Mouse (Mus musculus) ES-Bruce4 (cell line): ENCODE data around the gene Skint8. TPM values are rescaled to one million over a fixed set of nuclear protein-coding genes. Genes with fewer than 3 reads are reported as not detected.
"Not testable (repeated sequence)": the region's sequence is repeated elsewhere in the genome, so short reads cannot be mapped to it uniquely, and the experiment has no call there.

ENCODE experiments used
- H3K27ac ChIP-seq: 2 replicates; pipeline ENCODE4 v1.5.1; 2012; ENCODE audit warnings: low read length, inconsistent platforms; ENCODE audit not compliant: insufficient read depth
- H3K27me3 ChIP-seq: 2 replicates; pipeline ENCODE4 v1.6.1; 2012; ENCODE audit warnings: mild to moderate bottlenecking, low read length, inconsistent platforms; ENCODE audit not compliant: control insufficient read depth, poor library complexity, insufficient read depth, severe bottlenecking
- H3K36me3 ChIP-seq: 2 replicates; pipeline ENCODE4 v1.6.1; 2012; ENCODE audit warnings: inconsistent platforms, mild to moderate bottlenecking, low read length, moderate library complexity; ENCODE audit not compliant: control insufficient read depth, poor library complexity, insufficient read depth, severe bottlenecking
- H3K4me1 ChIP-seq: one replicate; pipeline ENCODE4 v1.8.1; 2011; ENCODE audit warnings: low read length; ENCODE audit not compliant: control insufficient read depth, insufficient read depth
- H3K4me3 ChIP-seq: 2 replicates; pipeline ENCODE4 v1.5.1; 2011; ENCODE audit warnings: low read depth, mild to moderate bottlenecking, low read length
- H3K9ac ChIP-seq: 2 replicates; pipeline ENCODE4 v1.6.1; 2012; ENCODE audit warnings: low read depth, mild to moderate bottlenecking, inconsistent platforms; ENCODE audit not compliant: poor library complexity, severe bottlenecking
- H3K9me3 ChIP-seq: replicated peaks from 2 replicates; pipeline ENCODE4 v1.6.1; 2012; ENCODE audit warnings: mild to moderate bottlenecking, low read length, inconsistent platforms; ENCODE audit not compliant: control insufficient read depth, poor library complexity, insufficient read depth, severe bottlenecking
- CTCF ChIP-seq: IDR thresholded peaks from one replicate; pipeline ENCODE4 v1.8.1; 2011; ENCODE audit warnings: low read depth, low read length
- EP300 ChIP-seq: IDR thresholded peaks from 2 replicates; pipeline ENCODE4 v1.6.1; 2011; ENCODE audit warnings: low read depth, low read length; ENCODE audit not compliant: insufficient read depth
- POLR2A ChIP-seq: IDR thresholded peaks from one replicate; pipeline ENCODE4 v1.8.1; 2011; ENCODE audit warnings: low read length; ENCODE audit not compliant: insufficient read depth
- polyA plus RNA-seq: library from polyadenylated mRNA; stranded (reverse); fragments of >200 nt; gene quantifications from 2 replicates; pipeline ENCODE4 v1.2.4, GENCODE M21; 2011; ENCODE audit warnings: low read depth; ENCODE audit not compliant: missing spikeins, insufficient read depth, insufficient read length

Gene Skint8
- polyA plus RNA-seq, 1 experiment: not detected

GRCm38 (mm10) chr4:111897755-111898154, 21.4 kb upstream of the Skint8 start:
- H3K4me3 ChIP-seq: no peak overlapping the region

GRCm38 (mm10) chr4:111898566-111898965, 20.6 kb upstream of the Skint8 start:
- Histone ChIP-seq H3K4me1 (no peaks in the 10 kb centered on the region), H3K9me3 (no peaks in the 10 kb centered on the region), H3K36me3 (no peaks in the 10 kb centered on the region), H3K9ac (no peak overlapping the region), H3K27me3 (no peaks in the 10 kb centered on the region), H3K4me3 (no peak overlapping the region), H3K27ac (no peak overlapping the region)
- TF ChIP-seq EP300: no peak
- no peak for TF ChIP-seq POLR2A
- no peak for TF ChIP-seq CTCF

More at GRCm38 (mm10) chr4:111897755-111898154, 21.4 kb upstream of the Skint8 start:
- no peaks in the 10 kb centered on the region for H3K4me1 ChIP-seq
- TF ChIP-seq POLR2A (no peak), EP300 (no peak), CTCF (no peak)
- no peaks in the 10 kb centered on the region for H3K9me3 ChIP-seq
- no peak overlapping the region for H3K9ac ChIP-seq
- no peak overlapping the region for H3K27ac ChIP-seq
- H3K27me3 ChIP-seq: no peaks in the 10 kb centered on the region
- H3K36me3 ChIP-seq: no peaks in the 10 kb centered on the region

GRCm38 (mm10) chr4:111900491-111900890, 18.7 kb upstream of the Skint8 start:
- not testable (repeated sequence) for H3K27me3 ChIP-seq, H3K27ac ChIP-seq, H3K36me3 ChIP-seq, H3K4me3 ChIP-seq, H3K4me1 ChIP-seq, H3K9ac ChIP-seq, H3K9me3 ChIP-seq

- TF ChIP-seq CTCF: no peak
- no peak for TF ChIP-seq POLR2A
- no peak for TF ChIP-seq EP300
- no peaks in the 10 kb centered on the region for H3K9me3 ChIP-seq
- no peaks in the 10 kb centered on the region for H3K36me3 ChIP-seq
- no peak overlapping the region for H3K27ac ChIP-seq
- no peaks in the 10 kb centered on the region for H3K4me1 ChIP-seq
- H3K27me3 ChIP-seq: no peaks in the 10 kb centered on the region
- H3K4me3 ChIP-seq: no peak overlapping the region
- H3K9ac ChIP-seq: no peak overlapping the region
Observed at GRCm38 (mm10) chr4:111901473-111901872, 17.7 kb upstream of the Skint8 start.

GRCm38 (mm10) chr4:111902775-111903174, 16.4 kb upstream of the Skint8 start, which contains the start of gene Slc5a9:
TSS of gene Slc5a9 (minus strand) at chr4:111902918.
- Histone ChIP-seq H3K27me3 (no peaks in the 10 kb centered on the region), H3K27ac (no peak within 1 kb of the TSS), H3K4me3 (no peak within 1 kb of the TSS), H3K4me1 (no peaks in the 10 kb centered on the region), H3K36me3 (no peaks in the 10 kb centered on the region), H3K9ac (no peak within 1 kb of the TSS), H3K9me3 (no peaks in the 10 kb centered on the region)
- TF ChIP-seq CTCF: no peak
- no peak for TF ChIP-seq POLR2A
- TF ChIP-seq EP300: no peak

GRCm38 (mm10) chr4:111907926-111908325, 11.3 kb upstream of the Skint8 start:
- no peak overlapping the region for H3K4me3 ChIP-seq
- H3K27me3 ChIP-seq: no peaks in the 10 kb centered on the region
- H3K36me3 ChIP-seq: no peaks in the 10 kb centered on the region
- no peak overlapping the region for H3K27ac ChIP-seq
- no peak overlapping the region for H3K9ac ChIP-seq
- no peaks in the 10 kb centered on the region for H3K9me3 ChIP-seq
- H3K4me1 ChIP-seq: no peaks in the 10 kb centered on the region
- TF ChIP-seq CTCF (peak; percentile 3), POLR2A (no peak)
